Mouse (Mus musculus): ENCODE measurements around the gene Rpl18.

Rpl18 gene

GRCm38 (mm10) chr7:45701072-45701471 lies 14.2 kb upstream of the Rpl18 start:
- DNase-seq, result peak; percentile 60

DNA sequence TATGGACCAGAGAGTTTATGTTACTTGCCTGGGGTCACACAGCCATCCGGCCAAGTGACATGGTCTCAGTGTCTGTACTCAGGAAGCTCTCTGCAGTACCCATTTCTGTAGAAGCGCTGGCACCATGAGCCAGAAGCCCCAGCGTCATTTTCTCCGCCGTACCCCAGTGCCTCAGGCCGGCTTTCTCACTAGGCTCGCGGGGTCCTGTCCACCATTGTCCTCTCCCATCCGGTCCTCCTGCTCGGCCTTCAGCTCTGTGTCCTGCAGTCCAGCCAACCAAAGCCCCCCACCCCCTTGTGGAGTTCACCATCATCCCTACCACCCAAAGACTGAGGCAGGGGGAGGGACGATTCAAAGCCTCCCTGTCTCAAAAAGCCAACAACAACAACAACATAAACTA lies 13.7 kb upstream of the Rpl18 start:
- DNase-seq, result no peak

GRCm38 (mm10) chr7:45702316-45702715 lies 12.9 kb upstream of the Rpl18 start:
- no peak for DNase-seq

GRCm38 (mm10) chr7:45702809-45703520 lies 12.3 kb upstream of the Rpl18 start:
- DNase-seq, result no peak

DNA sequence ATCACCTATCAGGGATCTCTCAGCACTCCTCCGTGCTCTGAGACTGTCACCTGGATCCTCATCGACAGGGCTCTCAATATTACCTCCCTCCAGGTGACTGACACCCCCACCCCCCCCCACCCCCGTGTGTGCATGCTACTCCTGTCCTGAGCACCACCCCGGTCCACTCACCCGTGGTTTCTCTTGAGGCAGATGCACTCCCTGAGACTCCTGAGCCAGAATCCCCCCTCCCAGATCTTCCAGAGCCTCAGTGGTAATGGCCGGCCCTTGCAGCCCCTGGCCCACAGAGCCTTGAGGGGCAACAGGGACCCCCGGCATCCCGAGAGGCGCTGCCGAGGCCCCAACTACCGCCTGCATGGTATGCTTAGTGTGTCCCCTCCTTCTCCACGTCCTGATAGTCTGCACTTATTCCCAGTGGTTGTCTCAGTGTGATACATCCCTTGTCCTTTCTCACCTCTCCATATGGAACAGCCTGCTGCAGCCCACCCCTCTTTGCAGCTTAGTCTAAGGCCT lies 11.7 kb upstream of the Rpl18 start:
- no peak for DNase-seq

GRCm38 (mm10) chr7:45704046-45704559 lies 11.2 kb upstream of the Rpl18 start:
- DNase-seq, result peak; percentile 75

DNA sequence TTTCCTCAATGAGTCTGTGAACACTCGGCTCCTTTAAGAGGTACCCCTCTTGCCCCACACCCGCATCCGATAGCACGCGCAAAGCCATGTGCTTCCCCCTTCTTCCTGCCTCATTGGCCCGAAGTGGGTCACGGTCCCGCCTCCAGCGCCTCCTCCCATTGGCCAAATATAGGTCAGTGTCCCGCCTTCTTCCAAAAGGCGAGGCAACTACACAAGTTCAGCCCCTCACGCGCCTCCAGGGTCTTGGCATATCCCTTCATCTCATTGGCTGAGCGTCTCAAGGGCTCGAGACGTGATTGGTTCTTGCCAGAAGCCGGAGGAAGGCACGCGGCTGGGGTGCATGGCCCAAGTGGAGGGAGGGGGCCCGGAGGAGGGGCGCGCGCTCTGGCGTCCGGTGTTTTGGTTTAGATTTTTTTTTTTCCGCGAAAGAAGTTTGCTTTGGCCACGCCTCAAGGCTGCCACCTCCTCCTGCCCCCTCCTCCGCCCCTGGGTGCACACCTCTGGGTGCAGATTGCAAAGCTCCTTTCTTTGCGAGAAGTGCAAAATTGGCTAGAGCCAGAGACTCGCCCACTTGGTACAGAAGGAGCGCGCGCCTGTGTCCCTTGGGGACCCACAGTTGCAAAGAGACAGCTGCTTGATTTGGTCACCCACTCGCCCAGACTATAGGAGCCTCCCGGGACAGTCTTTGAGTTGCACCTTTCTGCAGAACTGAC lies 10.4 kb upstream of the Rpl18 start, which contains the start of gene Dbp:
TSS of gene Dbp (plus strand) at position 359 of the 713 bp plus-strand sequence.
- DNase-seq, result peak; percentile 99

DNA sequence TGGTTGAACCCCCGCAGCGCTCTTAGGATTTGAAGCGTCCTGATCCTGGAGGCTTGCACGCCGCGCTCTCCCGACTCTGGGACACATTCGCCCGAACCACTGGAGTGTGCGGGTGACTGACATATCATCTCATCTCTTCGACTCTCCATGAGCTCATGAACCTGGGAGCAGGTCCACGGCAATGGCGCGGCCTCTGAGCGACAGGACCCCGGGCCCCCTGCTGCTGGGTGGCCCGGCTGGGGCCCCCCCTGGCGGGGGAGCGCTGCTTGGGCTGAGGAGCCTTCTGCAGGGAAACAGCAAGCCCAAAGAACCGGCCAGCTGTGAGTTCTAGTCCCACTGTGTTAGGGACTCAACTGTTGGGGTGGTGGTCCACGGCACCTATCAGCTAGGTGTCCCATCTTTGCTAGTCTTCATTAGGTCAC lies 9.8 kb upstream of the Rpl18 start:
- no peak for DNase-seq

DNA sequence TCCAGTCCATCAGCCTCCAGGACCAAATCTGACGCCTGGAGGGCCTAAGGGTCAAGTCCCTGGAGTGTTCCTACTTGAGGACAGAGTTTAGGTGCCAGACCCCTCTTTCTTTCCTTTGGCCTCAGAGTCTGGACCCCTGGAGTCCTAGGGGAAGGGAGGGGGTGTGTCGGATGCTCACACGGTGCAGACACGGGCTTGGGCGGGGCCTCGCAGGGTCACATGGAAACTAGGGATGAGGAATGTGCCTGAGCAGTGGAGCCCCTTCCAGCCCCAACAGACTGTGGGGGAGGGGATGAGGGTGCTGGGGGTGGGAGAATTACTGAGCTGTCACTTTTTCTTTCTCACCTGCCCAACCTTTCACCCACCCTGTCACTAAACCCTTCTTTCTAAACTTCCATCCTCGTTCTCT lies 9.4 kb upstream of the Rpl18 start:
- peak; percentile 81 for DNase-seq

DNA sequence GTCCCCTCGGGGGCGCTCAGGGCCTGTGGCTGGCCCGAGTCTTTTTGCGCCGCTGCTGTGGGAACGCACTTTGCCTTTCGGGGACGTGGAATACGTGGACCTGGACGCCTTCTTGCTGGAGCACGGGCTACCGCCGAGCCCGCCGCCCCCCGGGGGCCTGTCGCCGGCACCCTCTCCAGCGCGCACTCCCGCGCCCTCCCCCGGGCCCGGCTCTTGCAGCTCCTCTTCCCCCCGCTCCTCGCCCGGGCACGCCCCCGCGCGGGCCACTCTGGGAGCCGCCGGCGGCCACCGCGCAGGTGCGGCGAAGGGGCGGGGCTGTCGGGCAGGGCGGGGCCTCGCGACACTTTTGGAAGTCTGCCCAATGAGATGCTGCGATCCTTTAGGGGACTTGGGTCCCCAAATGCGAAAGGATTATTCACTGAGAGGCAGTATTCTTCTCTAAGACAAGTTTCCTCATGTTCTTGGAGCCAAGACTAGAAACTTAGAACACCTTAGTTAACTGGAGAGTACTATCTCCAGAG lies 8.5 kb upstream of the Rpl18 start:
- DNase-seq, result peak; percentile 88

DNA sequence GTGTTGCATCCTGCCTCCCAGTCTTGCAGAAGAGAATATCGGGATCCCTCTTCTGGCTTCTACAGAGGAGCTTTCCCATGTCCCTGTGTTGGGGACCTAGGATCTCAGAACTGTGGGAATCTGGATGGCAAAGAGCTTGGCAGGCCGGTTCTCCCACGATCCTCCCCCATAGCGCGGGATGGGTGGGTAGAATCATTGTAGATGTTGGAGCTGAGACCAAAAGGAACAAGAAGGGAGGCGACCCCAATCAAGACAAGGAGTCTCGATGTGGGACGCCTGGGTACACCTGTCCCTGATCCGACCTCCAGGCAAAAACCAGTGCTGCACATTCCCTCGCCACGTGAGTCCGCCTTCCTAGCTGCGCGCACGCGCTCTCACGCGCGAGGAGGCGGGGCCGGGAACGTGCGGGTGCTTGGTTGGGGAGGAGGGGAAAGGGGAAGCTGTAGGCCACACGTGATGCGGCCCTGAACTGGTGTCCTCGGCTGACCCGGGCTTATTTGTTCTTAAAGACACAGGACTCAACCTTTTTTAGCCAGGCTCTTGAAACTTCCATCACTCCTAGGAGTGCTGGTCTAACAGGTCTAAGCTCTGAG lies 7.8 kb upstream of the Rpl18 start:
- peak; percentile 92 for DNase-seq

- DNase-seq, result no peak
These were observed 7.0 kb upstream of the Rpl18 start for GRCm38 (mm10) chr7:45708221-45708761.

DNA sequence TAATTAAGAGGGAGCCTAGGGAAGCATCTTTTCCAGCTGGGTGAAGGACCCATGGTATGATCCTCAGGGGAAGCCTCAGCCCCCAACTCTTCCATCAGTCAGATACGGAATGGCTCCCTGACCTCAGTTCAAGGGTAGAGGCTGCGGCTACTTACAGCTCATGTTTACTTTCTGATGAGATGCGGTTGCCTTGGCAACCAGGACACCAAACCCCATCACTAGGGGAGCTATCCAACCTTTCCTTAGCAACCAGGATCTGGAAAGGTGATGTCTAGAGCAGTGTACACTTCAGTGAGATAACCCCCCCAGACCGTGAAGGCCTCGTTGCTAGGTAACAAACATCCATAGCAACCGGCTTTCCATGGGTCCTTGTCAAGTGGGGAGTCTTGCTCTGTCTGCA lies 6.2 kb upstream of the Rpl18 start:
- peak; percentile 53 for DNase-seq

DNA sequence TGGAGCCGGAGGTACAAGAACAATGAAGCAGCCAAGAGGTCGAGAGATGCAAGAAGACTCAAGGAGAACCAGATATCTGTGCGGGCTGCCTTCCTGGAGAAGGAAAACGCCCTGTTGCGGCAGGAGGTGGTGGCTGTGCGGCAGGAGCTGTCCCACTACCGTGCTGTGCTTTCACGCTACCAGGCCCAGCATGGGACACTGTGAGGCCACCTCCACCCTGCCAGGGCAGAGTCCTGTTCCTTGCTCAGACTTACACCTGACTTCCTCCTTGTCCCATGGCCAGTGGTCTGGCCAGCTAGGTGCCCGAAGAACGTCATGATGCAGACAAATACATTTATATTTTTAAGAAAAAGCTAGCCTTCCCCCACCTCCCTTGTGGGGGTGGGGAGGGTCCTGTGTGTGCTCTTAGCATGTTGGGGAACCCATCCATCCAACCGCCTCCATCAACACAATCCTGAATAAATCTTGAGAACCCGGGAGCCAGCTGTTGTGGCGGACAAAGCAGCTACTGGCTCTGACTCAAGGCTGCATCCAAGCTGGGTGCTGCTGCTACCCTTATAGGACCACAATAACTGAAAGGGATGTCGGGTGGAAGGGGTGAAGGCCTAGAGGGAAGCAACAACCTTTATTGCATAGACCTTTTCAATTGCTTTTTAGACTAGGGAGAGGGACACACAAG lies 5.4 kb upstream of the Rpl18 start:
- DNase-seq, result no peak

DNA sequence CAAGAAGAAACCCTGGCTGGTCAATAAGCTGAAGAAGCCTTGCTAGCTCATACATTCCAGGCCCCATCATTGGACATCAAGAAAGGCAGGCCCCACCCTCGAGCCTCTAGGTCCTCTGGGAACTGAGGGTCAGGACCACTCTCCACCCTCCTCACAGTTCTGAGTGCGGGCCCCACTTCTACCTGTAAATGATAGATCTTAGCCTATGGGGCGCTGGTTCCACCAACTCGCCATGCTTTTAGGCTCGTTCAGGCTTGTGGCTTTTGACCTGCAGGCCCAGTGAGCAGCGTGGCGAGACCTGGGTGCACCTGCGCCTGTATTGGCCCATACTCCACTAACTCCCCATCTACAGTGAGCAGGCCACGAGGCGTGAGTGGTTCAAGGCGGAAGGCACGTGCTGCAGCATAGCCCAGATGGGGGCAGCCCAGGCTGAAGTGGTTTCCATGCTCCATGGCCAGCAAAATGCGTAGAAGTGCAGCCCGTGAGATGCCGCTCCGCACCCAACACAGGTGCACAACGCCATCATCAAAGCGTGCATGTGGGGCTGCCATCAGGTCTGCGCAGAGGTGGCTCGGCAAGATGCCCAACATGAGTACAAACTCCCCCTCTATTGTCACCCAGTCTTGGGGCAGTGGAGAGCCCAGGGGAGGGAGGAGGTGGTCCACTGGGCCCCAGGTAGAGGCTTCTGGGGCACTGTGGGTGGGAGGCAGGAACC lies 4.6 kb upstream of the Rpl18 start:
- no peak for DNase-seq

DNA sequence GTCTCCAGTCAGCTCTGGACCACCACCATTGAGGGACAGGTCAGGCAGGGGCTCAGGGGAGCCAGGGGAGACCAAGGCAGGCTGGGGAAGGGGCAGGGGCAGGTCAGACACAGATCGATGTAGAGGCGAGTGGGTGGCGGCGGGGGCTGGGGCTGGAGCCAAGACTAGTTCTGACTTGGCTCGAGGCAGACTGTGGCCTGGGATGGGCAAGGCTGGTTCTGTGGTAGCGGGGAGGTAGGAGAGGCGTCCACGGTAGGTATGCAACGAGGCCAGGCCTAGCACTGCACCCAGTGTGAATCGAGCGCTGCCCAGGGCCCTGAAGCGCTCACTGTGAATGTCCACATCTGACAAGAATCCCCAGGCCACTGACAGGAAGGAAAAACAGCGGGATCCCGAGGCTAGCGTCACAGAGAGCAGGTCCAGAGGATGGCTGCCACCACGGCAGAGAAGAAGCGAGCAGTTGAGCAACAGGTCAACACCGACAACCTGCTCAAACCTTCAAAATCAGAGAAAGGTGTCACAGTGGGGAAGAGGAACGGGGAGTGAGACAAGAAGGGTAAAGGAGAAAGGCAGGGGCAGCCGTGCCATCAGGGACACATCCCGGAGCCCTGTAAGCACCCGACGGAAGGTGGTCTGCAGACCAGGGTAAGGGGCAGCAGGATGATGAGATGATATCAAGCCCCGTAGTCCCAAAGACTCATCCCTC lies 3.8 kb upstream of the Rpl18 start:
- no peak for DNase-seq

DNA sequence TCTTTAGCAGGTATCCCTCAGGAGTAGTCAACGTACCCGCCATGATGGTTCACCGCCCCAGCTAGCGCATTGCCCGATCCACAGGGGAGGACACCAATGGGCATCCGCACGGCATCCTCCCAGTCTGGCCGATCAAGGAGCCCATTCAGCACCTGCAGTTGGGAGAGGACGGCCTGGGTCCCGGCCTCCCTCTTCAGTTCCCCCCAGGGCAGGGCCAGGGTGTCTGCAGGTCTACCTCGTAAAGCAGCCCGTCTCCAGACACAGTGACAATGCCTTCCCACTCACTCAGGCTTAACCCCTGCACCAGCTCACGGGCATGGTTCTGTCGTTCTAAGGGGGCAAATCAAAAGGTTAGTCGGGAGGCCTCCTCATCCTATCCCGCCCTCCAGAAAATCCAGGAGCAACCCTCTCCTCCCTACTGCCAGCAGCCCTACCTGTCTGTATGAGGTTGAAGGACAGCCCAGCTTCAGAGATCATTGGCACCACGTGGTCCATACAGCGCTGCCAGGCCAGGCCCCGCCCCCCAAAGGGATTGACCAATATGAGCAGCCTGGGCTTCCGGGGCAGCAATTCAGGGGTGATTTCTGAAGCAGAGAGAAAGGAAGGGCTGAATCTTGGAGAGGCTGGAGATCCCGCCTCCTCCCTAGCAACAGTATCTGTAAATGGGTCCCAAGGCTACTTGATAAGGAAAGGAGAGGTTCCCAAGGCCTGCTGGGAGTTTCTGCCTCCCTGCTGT lies 3.1 kb upstream of the Rpl18 start:
- no peak for DNase-seq

- no peak for DNase-seq
These were observed 1.9 kb upstream of the Rpl18 start for GRCm38 (mm10) chr7:45713396-45713795.

DNA sequence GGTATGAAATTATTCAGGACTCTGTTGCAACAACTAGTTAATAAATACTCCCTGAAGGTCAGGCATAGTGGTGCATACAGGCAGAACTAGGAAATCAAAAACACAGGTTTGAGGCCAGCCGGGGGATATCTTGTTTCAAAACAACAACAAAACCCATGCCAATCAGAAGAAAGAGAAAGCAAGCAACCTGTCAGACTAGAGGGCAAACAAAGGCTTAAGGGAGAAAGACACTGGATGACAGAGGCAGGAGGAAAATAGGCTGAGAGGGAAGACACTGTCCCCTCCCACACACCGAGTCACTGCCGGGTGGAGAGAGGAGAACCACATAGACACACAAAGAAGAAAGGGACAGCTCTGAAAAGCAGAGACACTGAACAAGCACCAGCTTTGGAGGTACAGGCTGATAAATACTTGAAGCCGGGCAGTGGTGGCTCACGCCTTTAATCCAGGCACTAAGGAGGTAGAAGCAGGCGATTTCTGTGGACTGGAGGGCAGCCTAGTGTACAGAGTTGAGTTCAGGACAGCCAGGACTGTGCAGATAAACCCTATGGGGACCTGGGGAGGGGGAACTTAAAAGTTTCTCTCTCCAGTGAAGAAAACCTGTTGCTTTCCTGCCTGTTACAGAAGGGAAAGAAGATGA lies 1.3 kb upstream of the Rpl18 start:
- no peak for DNase-seq

DNA sequence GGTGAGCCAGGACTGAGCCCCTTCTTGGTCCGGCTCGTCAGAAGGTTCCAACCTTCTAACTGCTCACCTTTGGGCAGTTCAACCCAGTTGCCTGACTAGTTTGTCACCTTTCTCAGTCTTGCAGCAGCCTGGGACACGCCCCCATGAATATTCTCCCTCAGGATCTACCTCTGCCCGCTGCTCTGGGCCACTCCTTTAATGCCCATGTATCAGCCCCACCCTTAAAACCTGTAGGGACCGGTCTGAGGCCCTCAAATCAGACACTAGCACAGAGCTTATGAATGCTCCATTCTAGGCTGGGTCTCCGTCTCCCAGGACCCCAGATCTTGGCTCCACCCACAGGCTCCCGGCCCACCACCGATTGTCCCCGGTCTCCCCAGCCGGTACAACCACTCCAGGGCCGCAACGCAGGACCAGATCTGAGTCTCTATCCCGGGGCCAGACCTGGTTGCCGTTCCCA lies 597 bp upstream of the Rpl18 start:
- DNase-seq, result no peak
